Mouse (Mus musculus): ENCODE results near the gene Med25.
A peak's percentile ranks its signal among the peaks of the same experiment; 100 is the strongest.

The Med25 gene

GRCm38 (mm10) chr7:44863982-44864494, 28.5 kb downstream of the Med25 start:
- no peak for DNase-seq (ENCODE audit: low spot score)

GRCm38 (mm10) chr7:44863210-44863609, 29.3 kb downstream of the Med25 start:
- DNase-seq (ENCODE audit: low spot score): no peak

- no peak for DNase-seq (ENCODE audit: low spot score)
These were observed 30.1 kb downstream of the Med25 start for GRCm38 (mm10) chr7:44862434-44862833.

- no peak for DNase-seq (ENCODE audit: low spot score)
These were observed 31.1 kb downstream of the Med25 start for GRCm38 (mm10) chr7:44861429-44861816.

- peak; percentile 72 for DNase-seq (ENCODE audit: low spot score)
These were observed 31.7 kb downstream of the Med25 start for GRCm38 (mm10) chr7:44860576-44861428.

GRCm38 (mm10) chr7:44859896-44860295, 32.6 kb downstream of the Med25 start:
- no peak for DNase-seq (ENCODE audit: low spot score)

- no peak for DNase-seq (ENCODE audit: low spot score)
These were observed 34.6 kb downstream of the Med25 start for GRCm38 (mm10) chr7:44857905-44858304.

- peak; percentile 94 for DNase-seq (ENCODE audit: low spot score)
These were observed 35.4 kb downstream of the Med25 start, which contains the start of gene Pnkp for GRCm38 (mm10) chr7:44857042-44857552. TSS of gene Pnkp (plus strand) at chr7:44857139.

GRCm38 (mm10) chr7:44856265-44856916, 36.1 kb downstream of the Med25 start:
- no peak for DNase-seq (ENCODE audit: low spot score)

- no peak for DNase-seq (ENCODE audit: low spot score)
These were observed 37.5 kb downstream of the Med25 start for GRCm38 (mm10) chr7:44855036-44855435.

- no peak for DNase-seq (ENCODE audit: low spot score)
These were observed 38.0 kb downstream of the Med25 start for GRCm38 (mm10) chr7:44854356-44855031.

GRCm38 (mm10) chr7:44853596-44854355, 38.7 kb downstream of the Med25 start:
- no peak for DNase-seq (ENCODE audit: low spot score)

- no peak for DNase-seq (ENCODE audit: low spot score)
These were observed 39.4 kb downstream of the Med25 start for GRCm38 (mm10) chr7:44853065-44853464.

- no peak for DNase-seq (ENCODE audit: low spot score)
These were observed 40.1 kb downstream of the Med25 start for GRCm38 (mm10) chr7:44852259-44853027.

GRCm38 (mm10) chr7:44851625-44852234, 40.8 kb downstream of the Med25 start:
- no peak for DNase-seq (ENCODE audit: low spot score)

- DNase-seq (ENCODE audit: low spot score): no peak
These were observed 41.5 kb downstream of the Med25 start for GRCm38 (mm10) chr7:44850789-44851624.

GRCm38 (mm10) chr7:44850146-44850545, 42.4 kb downstream of the Med25 start:
- peak; percentile 75 for DNase-seq (ENCODE audit: low spot score)

GRCm38 (mm10) chr7:44849416-44850111, 42.9 kb downstream of the Med25 start:
- peak; percentile 89 for DNase-seq (ENCODE audit: low spot score)
